12 mouse cellular contexts compared by ENCODE assay signal in the genomic region with DNA sequence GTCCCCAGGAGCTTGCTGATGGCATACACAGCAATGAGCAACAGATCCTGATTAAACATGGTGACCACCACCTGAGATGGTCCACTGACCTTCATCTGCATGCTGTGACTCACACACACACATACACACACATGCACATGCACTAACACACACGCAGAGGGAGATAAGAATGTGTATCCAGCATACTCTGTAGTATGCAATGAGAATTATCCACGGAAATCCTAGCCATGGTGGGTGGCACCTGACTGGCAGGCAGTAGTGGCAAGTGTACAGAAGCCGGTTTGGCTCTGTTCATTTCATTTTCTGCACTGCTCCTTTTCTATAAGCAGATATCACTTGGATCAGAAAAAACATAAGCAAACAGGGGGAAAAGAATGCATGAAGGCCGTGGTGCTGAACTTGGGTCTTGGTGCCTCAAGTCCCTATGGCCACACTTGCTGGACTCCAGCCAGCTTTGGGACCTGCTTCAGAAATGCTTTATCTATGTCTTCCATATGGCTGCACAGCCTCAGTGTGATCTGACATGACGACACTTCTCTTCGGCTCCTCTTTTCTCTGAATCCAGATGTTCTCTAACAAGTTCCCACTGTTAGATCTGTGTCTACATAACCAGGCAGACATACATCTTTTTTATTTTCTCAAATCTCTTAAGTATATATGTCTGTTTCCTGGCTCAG.
A peak's percentile ranks its signal among the peaks of the same experiment; 100 is the strongest.
DNase-seq lines count a peak whose midpoint lies in the region; ATAC-seq lines count a peak whose summit lies in the region.
"Had no signal": no experiment of that assay in that cellular context is flagged by ENCODE, and none has a peak within 500 bp of the region (broad histone marks: within the 10 kb centered on the region; RNA-seq: fewer than 3 reads in every experiment).

No protein-coding gene starts in this region.

- no peak overlapping the region for H3K4me2 ChIP-seq in lung, embryonic 16.5 days (ENCODE audit: low read depth, low read length)
- H3K4me2 ChIP-seq: midbrain, embryonic 12.5 days had no signal

- no peak overlapping the region for H3K9ac ChIP-seq in lung, embryonic 16.5 days (ENCODE audit: low read length)
- H3K9ac ChIP-seq: midbrain, embryonic 12.5 days had no signal

- H3K27ac ChIP-seq in heart, embryonic 10.5 days = no peak overlapping the region
- H3K27ac ChIP-seq in lung, embryonic 16.5 days (ENCODE audit: low read length) = peak overlapping the region; percentile 85
- H3K27ac ChIP-seq: midbrain, embryonic 12.5 days had no signal

- DNase-seq in heart, embryonic 10.5 days (ENCODE audit: low spot score) = peak; percentile 91
- no peak for DNase-seq in heart, adult 9 months (ENCODE audit: low spot score in 2 of 2)
- DNase-seq in lung, postnatal 25 days (ENCODE audit: low spot score) = no peak
- peak; percentile 26 for DNase-seq in skeletal muscle tissue, adult 2 months (ENCODE audit: low read depth, low spot score)
- no peak for DNase-seq in urinary bladder, adult 18-20 months (ENCODE audit: low spot score in 2 of 2)
- DNase-seq in adrenal gland, postnatal 10 days = no peak
- DNase-seq: gastrocnemius, postnatal 36 days; heart, postnatal 14 days; kidney, postnatal 36 days had no signal

- no peaks in the 10 kb centered on the region for H3K27me3 ChIP-seq in heart, embryonic 10.5 days (ENCODE audit: insufficient read depth, poor library complexity, severe bottlenecking)
- no peaks in the 10 kb centered on the region for H3K27me3 ChIP-seq in lung, embryonic 16.5 days (ENCODE audit: control insufficient read depth, insufficient read depth, low read depth, low read length)
- H3K27me3 ChIP-seq: midbrain, embryonic 12.5 days had no signal

- peaks cover 3% of the 10 kb centered on the region; the same call in 1 of the 2 replicates for H3K4me1 ChIP-seq in heart, embryonic 10.5 days
- peaks cover 15% of the 10 kb centered on the region for H3K4me1 ChIP-seq in lung, embryonic 16.5 days (replicated peaks; ENCODE audit: control insufficient read depth, insufficient read depth, low read length)
- H3K4me1 ChIP-seq: midbrain, embryonic 12.5 days had no signal

- WGBS in heart, embryonic 10.5 days = 61% methylated on average over 6 of the region's 6 CpGs
- 28% methylated on average over 6 of the region's 6 CpGs for WGBS in lung, embryonic 16.5 days

- H3K4me3 ChIP-seq in heart, embryonic 10.5 days = no peak overlapping the region
- H3K4me3 ChIP-seq in lung, embryonic 16.5 days (ENCODE audit: low read length) = no peak overlapping the region
- H3K4me3 ChIP-seq: midbrain, embryonic 12.5 days had no signal

- no peaks in the 10 kb centered on the region for H3K9me3 ChIP-seq in heart, embryonic 10.5 days
- H3K9me3 ChIP-seq in lung, embryonic 16.5 days (ENCODE audit: control insufficient read depth, low read length) = no peaks in the 10 kb centered on the region
- H3K9me3 ChIP-seq: midbrain, embryonic 12.5 days had no signal

- peak; percentile 15; the same call in 1 of the 2 replicates for ATAC-seq in lung, embryonic 16.5 days (ENCODE audit: low read depth)
- ATAC-seq in erythroid progenitor cell, adult 5-6 weeks (replicated peaks; ENCODE audit: low FRiP score, poor library complexity, severe bottlenecking) = peak; percentile 98

- H3K36me3 ChIP-seq in heart, embryonic 10.5 days = no peaks in the 10 kb centered on the region
- H3K36me3 ChIP-seq in lung, embryonic 16.5 days (ENCODE audit: control insufficient read depth, insufficient read depth, low read length) = no peaks in the 10 kb centered on the region
- H3K36me3 ChIP-seq: midbrain, embryonic 12.5 days had no signal

Comparison
In these comparisons a context has a peak if more than half of its experiments do, and no peak if none do; other contexts are left out.
1. DNase-seq: peak in heart, embryonic 10.5 days (single experiment) and skeletal muscle tissue, adult 2 months (single experiment); none in heart, adult 9 months (0 of 2), lung, postnatal 25 days (single experiment), urinary bladder, adult 18-20 months (0 of 2) and adrenal gland, postnatal 10 days (single experiment).